Mouse (Mus musculus): ENCODE measurements around the gene Slc35e3.

Gene Slc35e3

GRCm38 (mm10) chr10:117762966-117763365 lies 16.8 kb upstream of the Slc35e3 start:
- CTCF ChIA-PET = interaction anchor here (0.7 kb wide), 1 partner anchor 393 kb away, joined by 5 read pairs; no protein-coding TSS in a partner anchor

- CTCF ChIA-PET = no interaction called here
Observed at GRCm38 (mm10) chr10:117762281-117762830, 16.2 kb upstream of the Slc35e3 start.

GRCm38 (mm10) chr10:117761551-117761950 lies 15.4 kb upstream of the Slc35e3 start:
- CTCF ChIA-PET = no interaction called here

- CTCF ChIA-PET = no interaction called here
Observed at GRCm38 (mm10) chr10:117760831-117761335, 14.7 kb upstream of the Slc35e3 start.

- CTCF ChIA-PET = interaction anchor here (0.6 kb wide), 1 partner anchor 36 kb away, joined by 3 read pairs; no protein-coding TSS in a partner anchor
Observed at GRCm38 (mm10) chr10:117759844-117760630, 13.9 kb upstream of the Slc35e3 start.

- CTCF ChIA-PET = interaction anchor here (0.6 to 0.7 kb wide), 3 partner anchors 10 to 213 kb away, joined by 3 to 5 read pairs (median 3); no protein-coding TSS in a partner anchor
Observed at GRCm38 (mm10) chr10:117758749-117759727, 12.9 kb upstream of the Slc35e3 start.

- CTCF ChIA-PET = interaction anchor here (0.7 kb wide), 1 partner anchor 214 kb away, joined by 3 read pairs; no protein-coding TSS in a partner anchor
Observed at GRCm38 (mm10) chr10:117758344-117758743, 12.2 kb upstream of the Slc35e3 start.

- CTCF ChIA-PET = no interaction called here
Observed at GRCm38 (mm10) chr10:117757796-117758342, 11.7 kb upstream of the Slc35e3 start.

- CTCF ChIA-PET = no interaction called here
Observed at GRCm38 (mm10) chr10:117757259-117757658, 11.1 kb upstream of the Slc35e3 start.

- CTCF ChIA-PET = no interaction called here
Observed at GRCm38 (mm10) chr10:117756784-117757183, 10.6 kb upstream of the Slc35e3 start.

- CTCF ChIA-PET = no interaction called here
Observed at GRCm38 (mm10) chr10:117755799-117756467, 9.8 kb upstream of the Slc35e3 start.

- CTCF ChIA-PET = interaction anchor here (0.5 kb wide), 1 partner anchor 349 kb away, joined by 18 read pairs; no protein-coding TSS in a partner anchor
Observed at GRCm38 (mm10) chr10:117755086-117755798, 9.1 kb upstream of the Slc35e3 start.

- CTCF ChIA-PET = interaction anchor here (0.5 kb wide), 1 partner anchor 350 kb away, joined by 18 read pairs; no protein-coding TSS in a partner anchor
Observed at GRCm38 (mm10) chr10:117754609-117754940, 8.4 kb upstream of the Slc35e3 start.

- CTCF ChIA-PET = no interaction called here
Observed at GRCm38 (mm10) chr10:117753711-117754608, 7.8 kb upstream of the Slc35e3 start.

GRCm38 (mm10) chr10:117752851-117753647 lies 6.9 kb upstream of the Slc35e3 start:
- CTCF ChIA-PET = no interaction called here

GRCm38 (mm10) chr10:117752304-117752821 lies 6.2 kb upstream of the Slc35e3 start:
- CTCF ChIA-PET = interaction anchor here (0.7 kb wide), 2 partner anchors 73 to 79 kb away, joined by 3 to 4 read pairs; no protein-coding TSS in a partner anchor

GRCm38 (mm10) chr10:117751744-117752143 lies 5.6 kb upstream of the Slc35e3 start:
- CTCF ChIA-PET = interaction anchor here (0.7 kb wide), 1 partner anchor 80 kb away, joined by 4 read pairs; no protein-coding TSS in a partner anchor

- CTCF ChIA-PET = no interaction called here
Observed at GRCm38 (mm10) chr10:117751282-117751610, 5.1 kb upstream of the Slc35e3 start.

Data from spleen, embryonic (tissue).